Mouse (Mus musculus): ENCODE measurements at regions not wholly inside any gene's neighbourhood (a gene's known extent, or its start where the extent isn't known, plus 50 kb on each side); places are given as distances from the start of the nearest gene placed in this dataset.

- TF ChIP-seq MYOD1 (IDR thresholded peaks at IDR 0.05; ENCODE audit: control insufficient read depth, insufficient read length, low read depth) (no peak), MYOG (IDR thresholded peaks at IDR 0.05; ENCODE audit: control insufficient read depth, extremely low read depth, insufficient read length) (no peak), MAX (IDR thresholded peaks at IDR 0.05) (no peak), CTCF (IDR thresholded peaks at IDR 0.05; ENCODE audit: control insufficient read depth, insufficient read depth, insufficient read length) (no peak), USF1 (IDR thresholded peaks at IDR 0.05; ENCODE audit: low read depth) (no peak)
Observed at GRCm38 (mm10) chr17:44418676-44419404, 230.5 kb downstream of the Clic5 start.
